In genomic region chr11:56760474-56760873, GRCm38 (mm10) we compare ENCODE assay signal across 21 mouse cellular contexts.
"Had no signal": no experiment of that assay in that cellular context is flagged by ENCODE, and none has a peak within 500 bp of the region (broad histone marks: within the 10 kb centered on the region; RNA-seq: fewer than 3 reads in every experiment).

No protein-coding gene starts in this region.

- H3K27me3 ChIP-seq: heart, embryonic 12.5 days; hindbrain, embryonic 12.5 days; intestine, embryonic 15.5 days; limb, embryonic 13.5 days; limb, embryonic 15.5 days had no signal

- H3K4me1 ChIP-seq: heart, embryonic 10.5 days; heart, embryonic 12.5 days; hindbrain, embryonic 10.5 days; hindbrain, embryonic 12.5 days; intestine, embryonic 15.5 days; limb, embryonic 13.5 days; limb, embryonic 15.5 days had no signal

- DNase-seq: gastrocnemius, adult 2 months; gastrocnemius, postnatal 10 days; gastrocnemius, postnatal 25 days; heart, adult 18-20 months; heart, postnatal 10 days; heart, postnatal 4 days; kidney, adult 18-20 months; kidney, adult 8-10 months; kidney, postnatal 10 days; kidney, postnatal 25 days; kidney, postnatal 4 days; left cerebral cortex, postnatal 4 days had no signal

- H3K27ac ChIP-seq: gastrocnemius, adult 2 months; heart, embryonic 10.5 days; hindbrain, embryonic 10.5 days; hindbrain, embryonic 12.5 days; hindbrain, embryonic 14.5 days; intestine, embryonic 15.5 days; left cerebral cortex, adult 2 months; limb, embryonic 13.5 days; limb, embryonic 15.5 days had no signal

- H3K4me3 ChIP-seq: gastrocnemius, adult 2 months; heart, embryonic 10.5 days; heart, embryonic 12.5 days; hindbrain, embryonic 10.5 days; hindbrain, embryonic 12.5 days; intestine, embryonic 15.5 days; left cerebral cortex, adult 2 months; limb, embryonic 13.5 days; limb, embryonic 15.5 days had no signal
